Mouse (Mus musculus): ENCODE data around the gene Olfr1390.
"Not testable (repeated sequence)": the region's sequence is repeated elsewhere in the genome, so short reads cannot be mapped to it uniquely, and the experiment has no call there.

Gene Olfr1390

DNA sequence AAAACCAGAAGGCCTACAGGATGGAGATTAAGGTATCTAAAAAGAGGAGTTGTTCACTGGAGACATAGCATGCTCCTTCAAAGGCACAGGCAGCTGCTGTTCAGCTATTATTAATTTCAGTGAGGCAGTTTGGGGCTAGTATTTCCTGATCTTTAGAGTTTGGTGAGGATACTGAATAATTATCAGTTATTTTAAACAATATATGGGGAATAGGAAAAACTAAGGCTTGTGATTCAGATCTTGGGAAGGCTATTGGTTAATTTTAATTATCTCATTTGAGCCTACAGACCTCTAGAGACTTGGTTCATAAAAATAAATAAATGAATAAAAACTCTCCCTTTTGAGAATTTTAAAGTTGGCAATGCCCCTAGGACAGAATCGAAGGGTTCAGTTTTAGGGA, at the start of gene Olfr1390:
Gene Olfr1390 (plus strand): TSS at position 301 of the 400 bp plus-strand sequence.
- no peak for DNase-seq

DNA sequence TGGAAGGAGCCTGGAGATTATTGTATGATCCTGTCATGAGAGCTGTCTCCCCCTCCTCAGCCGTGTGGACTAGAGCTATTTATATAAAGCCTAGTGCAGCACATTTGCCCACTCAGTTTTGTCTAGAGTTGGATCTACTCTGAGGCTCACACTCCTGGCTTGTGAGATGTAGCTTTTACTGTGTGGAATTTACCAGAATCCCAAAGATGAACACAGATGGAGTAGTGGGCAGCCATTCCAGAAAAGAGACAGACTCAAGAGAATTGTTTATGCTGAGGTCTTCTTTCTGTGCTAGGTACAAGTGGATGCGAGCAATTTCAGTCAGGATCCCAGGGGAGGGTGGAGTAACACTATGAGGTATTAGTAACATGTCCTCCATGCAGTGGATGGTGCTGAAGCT, 47.7 kb upstream of the Olfr1390 start:
- no peak for DNase-seq

DNA sequence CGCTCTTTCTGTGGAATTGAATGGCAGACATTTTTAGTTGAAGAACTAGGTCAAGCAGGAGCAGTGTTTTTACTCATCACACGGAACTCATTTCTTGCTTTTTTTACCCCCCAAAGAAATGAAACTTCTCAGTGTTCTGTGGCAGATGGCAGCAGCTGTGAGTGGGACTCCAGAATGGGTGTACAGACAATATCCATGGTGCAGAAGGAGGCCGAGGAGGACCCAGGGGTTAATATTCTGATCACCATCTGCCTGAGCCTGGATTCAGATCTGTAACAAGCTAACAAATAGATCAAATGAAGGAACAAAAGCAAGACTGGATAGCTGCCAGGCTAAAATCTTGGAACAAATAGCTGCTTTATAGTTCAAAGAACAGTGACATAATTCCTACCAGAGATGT, 42.2 kb upstream of the Olfr1390 start:
- no peak for DNase-seq

DNA sequence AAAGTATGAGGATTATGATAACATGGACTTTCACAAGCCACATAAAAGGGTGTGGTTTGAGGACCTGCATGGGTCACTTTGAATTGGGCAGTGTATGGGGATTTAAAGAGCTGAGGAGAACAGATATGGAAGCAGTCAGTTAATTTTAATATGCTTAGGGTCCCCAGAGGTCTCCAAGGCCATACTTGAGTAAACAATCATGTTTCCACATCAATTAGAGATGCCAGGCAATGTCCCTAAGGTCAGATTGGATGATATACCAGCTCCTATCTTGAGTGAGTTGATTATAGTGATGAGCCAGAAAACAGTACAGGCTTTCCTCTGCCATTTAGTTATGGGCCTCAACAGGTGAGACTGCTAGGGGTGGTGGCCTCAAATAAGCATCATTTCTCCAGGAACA, 30.5 kb upstream of the Olfr1390 start, which contains the start of gene Olfr10:
Gene Olfr10 (plus strand): TSS at position 301 of the 400 bp plus-strand sequence.
- no peak for DNase-seq

DNA sequence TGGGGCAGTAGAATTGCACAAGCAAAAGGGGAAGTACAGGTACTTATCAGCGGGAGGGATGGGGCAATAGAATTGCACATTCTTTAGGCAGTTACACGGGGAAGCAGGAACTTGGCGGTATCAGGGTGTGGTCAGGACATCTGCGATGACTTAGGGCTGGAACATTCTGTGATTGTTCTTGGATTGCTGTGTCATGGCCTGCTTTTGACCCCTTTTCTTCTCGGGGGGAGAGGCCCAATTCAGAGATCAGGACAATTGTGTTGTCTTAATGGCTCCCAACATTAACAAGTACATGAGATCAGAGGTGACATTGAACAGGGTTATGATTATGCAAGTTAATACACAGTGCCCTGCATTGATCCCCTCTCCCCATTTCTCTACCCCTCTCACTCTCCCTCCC, 26.4 kb upstream of the Olfr1390 start:
- DNase-seq = not testable (repeated sequence)

DNA sequence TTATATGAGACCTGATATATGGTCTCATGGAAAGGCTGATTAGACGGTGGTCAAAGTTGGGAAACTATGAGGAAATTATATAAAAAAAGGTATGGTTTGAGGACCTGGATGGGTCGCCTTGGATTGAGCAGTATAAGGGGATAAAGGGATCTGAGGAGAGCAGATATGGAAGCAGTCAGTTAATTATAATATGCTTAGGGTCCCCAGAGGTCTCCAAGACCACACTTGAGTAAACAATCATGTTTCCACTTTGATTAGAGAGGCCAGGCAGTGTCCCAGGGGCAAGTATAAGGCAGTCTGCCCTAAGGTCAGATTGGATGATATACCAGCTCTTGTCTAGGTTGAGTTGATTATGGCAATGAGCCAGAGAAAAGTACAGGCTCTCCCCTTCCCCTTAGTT, 12.5 kb upstream of the Olfr1390 start, which contains the start of gene Olfr1391:
Gene Olfr1391 (plus strand): TSS at position 301 of the 400 bp plus-strand sequence.
- DNase-seq = no peak

DNA sequence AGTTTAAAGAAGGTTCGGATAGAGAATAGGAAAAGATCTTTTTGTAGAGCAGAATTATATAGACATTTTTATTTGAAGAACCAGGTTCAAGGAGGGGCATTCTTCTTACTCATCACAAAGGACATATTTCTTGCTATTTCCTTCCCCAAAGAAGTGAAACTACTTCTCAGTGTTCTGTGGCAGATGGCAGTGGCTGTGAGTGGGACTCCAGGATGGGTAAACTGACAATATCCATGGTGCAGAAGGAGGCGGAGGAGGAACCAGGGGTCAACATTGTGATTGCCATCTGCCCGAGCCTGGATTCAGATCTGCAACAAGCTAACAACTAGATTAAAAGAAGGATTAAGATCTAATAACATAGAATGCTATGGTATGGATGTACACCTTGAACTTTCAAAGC, 8.3 kb upstream of the Olfr1390 start:
- DNase-seq = no peak

DNA sequence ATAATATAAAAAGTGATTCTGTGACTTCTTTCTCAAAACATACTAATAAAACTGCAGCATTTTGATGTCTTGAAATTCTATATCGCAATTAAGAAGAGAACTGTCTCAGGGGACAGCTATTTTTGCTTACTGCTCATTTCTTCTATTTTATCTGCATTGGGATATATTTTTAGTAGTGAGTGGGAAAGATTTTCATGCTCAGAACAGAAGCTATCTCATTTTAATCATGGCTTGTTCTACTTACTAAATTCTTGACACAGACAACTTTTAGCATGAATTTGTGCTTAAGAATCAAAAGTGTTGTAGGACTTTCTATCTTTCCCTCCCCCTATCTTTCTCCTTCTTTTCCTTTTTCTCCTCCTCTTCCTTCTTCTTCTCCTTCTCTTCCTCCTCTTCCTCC, 5.3 kb upstream of the Olfr1390 start:
- DNase-seq = no peak

DNA sequence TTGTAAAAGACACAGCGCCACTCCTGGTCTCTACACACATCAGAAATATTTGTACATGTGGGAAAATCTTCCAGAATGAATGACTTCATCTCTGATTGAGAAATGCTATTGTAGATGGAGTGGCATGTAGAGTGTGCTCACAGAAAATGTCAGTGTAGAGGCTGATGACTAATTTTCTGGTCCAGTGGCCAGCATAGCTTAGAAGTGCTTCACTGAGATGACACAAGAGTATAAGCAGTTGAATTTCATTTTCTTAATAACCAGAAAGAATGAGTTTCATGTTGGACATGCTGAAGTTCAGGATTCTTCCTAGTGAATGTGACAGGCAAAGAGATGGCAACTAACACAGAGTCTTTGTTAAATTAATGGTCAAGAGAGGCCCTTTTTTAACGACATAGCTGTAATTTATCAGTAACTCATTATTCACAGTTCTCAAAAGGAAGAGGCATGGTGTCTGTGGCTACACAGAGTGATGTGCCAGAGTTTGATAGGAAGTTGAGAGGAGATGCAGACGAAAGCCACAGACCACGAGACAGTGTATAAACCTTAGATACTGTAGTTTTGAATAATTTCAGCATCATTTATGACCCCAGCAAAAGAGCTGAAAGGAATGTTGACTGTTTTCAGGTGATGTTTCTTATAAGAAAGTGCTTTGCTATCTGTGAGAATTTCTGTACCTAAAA, 2.3 kb downstream of the Olfr1390 start:
- DNase-seq = no peak

DNA sequence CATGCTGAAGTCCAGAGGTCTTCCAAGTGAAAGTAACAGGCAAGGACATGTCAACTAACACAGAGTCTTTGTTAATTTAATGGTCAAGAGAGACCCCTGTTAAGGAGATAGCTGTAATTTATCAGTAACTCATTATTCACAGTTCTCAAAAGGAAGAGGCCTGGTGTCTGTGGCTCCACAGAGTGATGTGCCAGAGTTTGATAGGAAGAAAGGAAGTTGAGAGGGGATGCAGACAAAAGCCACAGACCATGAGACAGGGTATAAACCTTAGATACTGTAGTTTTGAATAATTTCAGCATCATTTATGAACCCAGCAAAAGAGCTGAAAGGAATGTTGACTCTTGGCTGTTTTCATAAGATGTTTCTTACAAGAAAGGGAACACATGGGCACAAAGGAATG, 48.1 kb downstream of the Olfr1390 start:
- no peak for DNase-seq

DNA sequence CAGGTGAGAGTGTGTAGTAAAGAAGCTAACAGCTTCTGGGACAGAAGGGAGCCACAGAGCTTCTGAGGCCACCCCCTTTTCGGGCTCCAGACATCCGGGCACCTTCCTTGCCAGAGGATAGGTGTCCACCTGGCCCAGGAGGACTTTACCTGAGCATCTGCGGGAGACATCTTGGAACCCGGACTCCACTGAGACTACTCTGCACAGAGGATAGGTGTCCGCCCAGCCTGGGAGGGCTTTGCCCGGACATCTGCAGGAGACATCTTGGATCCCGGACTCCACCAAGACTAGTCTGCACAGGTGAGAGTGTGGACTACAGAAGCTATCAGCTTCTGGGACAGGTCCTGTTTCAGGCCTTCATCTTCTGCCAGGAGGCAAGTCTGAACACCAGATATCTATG, 51.1 kb downstream of the Olfr1390 start:
- DNase-seq = not testable (repeated sequence)
